Mouse (Mus musculus) pancreas, adult 10 weeks (tissue): ENCODE data around the gene Vmn1r115. TPM values are rescaled to one million over a fixed set of nuclear protein-coding genes. Genes with fewer than 3 reads are reported as not detected.

ENCODE experiments used
- polyA plus RNA-seq: library from polyadenylated mRNA; stranded (reverse); fragments of 350-450 nt; fragmentation: Illumina TruSeq; extraction: RNeasy Lipid Tissue Mini Kit (QIAGEN cat#74804); gene quantifications from one replicate; pipeline ENCODE4 v1.2.3, GENCODE M21; 2015; ENCODE audit warnings: low read depth, low replicate concordance; ENCODE audit not compliant: insufficient read depth

Vmn1r115 gene
- not detected for polyA plus RNA-seq

DNA sequence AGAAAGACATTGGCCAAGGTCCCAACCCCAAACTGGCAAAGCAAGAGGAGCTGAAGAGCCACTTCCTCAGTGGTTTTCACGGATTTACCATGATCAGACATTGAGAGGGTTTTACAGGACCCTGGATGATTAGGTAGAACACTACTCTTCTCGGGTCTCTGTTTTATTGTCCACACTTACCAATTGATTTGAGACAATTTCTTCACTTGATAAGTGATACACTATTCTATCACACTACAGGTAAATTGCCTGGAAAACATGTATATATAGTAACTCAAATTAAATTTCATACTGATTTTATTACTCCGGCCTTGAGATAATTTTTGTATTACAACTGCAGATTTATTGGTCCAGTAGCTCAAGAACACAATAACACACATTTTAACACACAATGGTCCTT is at the start of gene Vmn1r115:
Gene Vmn1r115, minus strand, starts transcription at position 101 of the 400 bp plus-strand sequence.

DNA sequence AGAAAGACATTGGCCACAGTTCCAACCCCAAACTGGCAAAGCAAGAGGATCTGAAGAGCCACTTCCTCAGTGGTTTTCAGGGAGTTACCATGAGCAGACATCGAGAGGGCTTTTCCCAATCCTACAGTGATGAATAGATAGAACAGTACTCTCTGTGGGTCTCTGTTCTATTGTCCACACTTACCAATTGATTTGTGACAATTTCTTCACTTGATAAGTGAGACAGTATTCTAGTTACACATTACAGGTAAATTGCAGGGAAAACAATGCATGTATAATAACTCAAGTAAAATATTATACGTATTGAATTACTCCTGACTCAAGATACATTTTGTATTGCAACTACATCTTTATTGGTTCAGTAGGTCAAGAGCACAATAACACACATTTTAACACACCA is 39.2 kb upstream of the Vmn1r115 start, which contains the start of gene Vmn1r117:
Gene Vmn1r117, minus strand, starts transcription at position 101 of the 400 bp plus-strand sequence.

DNA sequence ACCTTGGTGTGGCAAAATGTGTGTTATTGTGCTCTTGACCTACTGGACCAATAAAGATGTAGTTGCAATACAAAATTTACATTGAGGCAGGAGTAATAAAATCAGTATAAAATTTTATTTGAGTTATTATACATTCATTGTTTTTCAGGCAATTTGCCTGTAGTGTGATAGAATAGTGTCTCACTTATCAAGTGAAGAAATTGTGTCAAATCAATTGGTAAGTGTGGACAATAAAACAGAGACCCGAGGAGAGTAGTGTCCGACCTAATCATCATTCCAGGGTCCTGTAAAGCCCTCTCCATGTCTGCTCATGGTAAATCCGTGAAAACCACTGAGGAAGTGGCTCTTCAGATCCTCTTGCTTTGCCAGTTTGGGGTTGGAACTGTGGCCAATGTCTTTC is 27.2 kb upstream of the Vmn1r115 start, which contains the start of gene Vmn1r116:
Gene Vmn1r116, plus strand, starts transcription at position 301 of the 400 bp plus-strand sequence.

DNA sequence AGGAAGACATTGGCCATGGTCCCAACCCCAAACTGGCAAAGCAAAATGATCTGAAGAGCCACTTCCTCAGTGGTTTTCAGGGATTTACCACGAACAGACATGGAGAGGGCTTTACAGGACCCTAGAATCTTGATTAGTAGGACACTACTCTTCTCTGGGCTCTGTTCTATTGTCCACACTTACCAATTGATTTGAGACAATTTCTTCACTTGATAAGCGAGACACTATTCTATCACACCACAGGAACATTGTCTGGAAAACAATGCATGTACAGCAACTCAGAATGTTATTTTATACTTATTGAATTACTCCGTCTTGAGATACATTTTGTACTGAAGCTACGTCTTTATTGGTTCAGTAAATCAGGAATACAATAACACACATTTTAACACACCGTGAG is 32.7 kb downstream of the Vmn1r115 start, which contains the start of gene Vmn1r114:
Gene Vmn1r114, minus strand, starts transcription at position 101 of the 400 bp plus-strand sequence.

Other genes starting within 250 kb of the Vmn1r115 start
- gene Gm4513, start 246.0 kb downstream of the Vmn1r115 start, polyA plus RNA-seq = not detected
- gene Vmn1r107, start 176.1 kb downstream of the Vmn1r115 start, polyA plus RNA-seq = not detected
- not detected for gene Vmn1r111, start 141.8 kb downstream of the Vmn1r115 start, polyA plus RNA-seq
- not detected for gene Gm10668, start 114.4 kb downstream of the Vmn1r115 start, polyA plus RNA-seq
- not detected for gene Vmn1r112, start 73.8 kb downstream of the Vmn1r115 start, polyA plus RNA-seq
- not detected for gene Vmn1r113, start 57.7 kb downstream of the Vmn1r115 start, polyA plus RNA-seq
- gene Vmn1r114, start 32.8 kb downstream of the Vmn1r115 start, polyA plus RNA-seq = not detected
- gene Vmn1r116, start 27.3 kb upstream of the Vmn1r115 start, polyA plus RNA-seq = not detected
- gene Vmn1r117, start 39.1 kb upstream of the Vmn1r115 start, polyA plus RNA-seq = not detected
- gene Vmn1r118, start 67.4 kb upstream of the Vmn1r115 start, polyA plus RNA-seq = not detected
- not detected for gene Vmn1r119, start 167.5 kb upstream of the Vmn1r115 start, polyA plus RNA-seq
- not detected for gene Vmn1r120, start 208.8 kb upstream of the Vmn1r115 start, polyA plus RNA-seq